Mouse (Mus musculus) MEL (cell line): ENCODE results near the gene Parp9. TPM values are rescaled to one million over a fixed set of nuclear protein-coding genes. Genes with fewer than 3 reads are reported as not detected.

ENCODE experiments used
- DNase-seq: peaks from one replicate; pipeline ENCODE4 v3.0.0; 2011; ENCODE audit warnings: low read depth, low spot score
- H3K27ac ChIP-seq: 2 replicates; pipeline ENCODE4 v1.5.1; 2012; ENCODE audit warnings: low read depth, mild to moderate bottlenecking, control low read depth, low read length, moderate library complexity; ENCODE audit not compliant: control insufficient read depth
- H3K27me3 ChIP-seq, 2 experiments: fragments of 150-350 bp in 1 of 2; sonication (generic) in 1 of 2; 2 replicates each; pipeline ENCODE4 v1.6.1; 2012; ENCODE audit warnings: low read length in 2 of 2, mild to moderate bottlenecking in 2 of 2, improper control_type of control experiment in 1 of 2, moderate library complexity in 1 of 2; ENCODE audit not compliant: insufficient read depth in 2 of 2, control insufficient read depth in 1 of 2
- H3K36me3 ChIP-seq, 2 experiments: 2 replicates each; pipeline ENCODE4 v1.6.1; 2012 to 2014; ENCODE audit warnings: low read length in 2 of 2, improper control_type of control experiment in 1 of 2, inconsistent platforms in 1 of 2, mild to moderate bottlenecking in 1 of 2; ENCODE audit not compliant: insufficient read depth in 2 of 2, control insufficient read depth in 1 of 2
- H3K4me1 ChIP-seq, 2 experiments: fragments of 150-350 bp in 1 of 2; sonication (generic) in 1 of 2; 2 replicates each; pipeline ENCODE4 v1.6.1; 2012; ENCODE audit warnings: low read length in 2 of 2, improper control_type of control experiment in 1 of 2, mild to moderate bottlenecking in 1 of 2; ENCODE audit not compliant: insufficient read depth in 2 of 2, control insufficient read depth in 1 of 2
- H3K4me3 ChIP-seq, 2 experiments: fragments of 150-350 bp in 1 of 2; sonication (generic) in 1 of 2; 2 replicates each; pipeline ENCODE4 v1.5.1; 2012; ENCODE audit warnings: low read depth in 2 of 2, low read length in 2 of 2, mild to moderate bottlenecking in 2 of 2, moderate library complexity in 2 of 2, control low read depth in 1 of 2, improper control_type of control experiment in 1 of 2; ENCODE audit not compliant: control insufficient read depth in 1 of 2, insufficient read depth in 1 of 2
- H3K79me2 ChIP-seq: 2 replicates; pipeline ENCODE4 v1.6.1; 2012; ENCODE audit warnings: mild to moderate bottlenecking, low read length, moderate library complexity; ENCODE audit not compliant: control insufficient read depth, poor library complexity, insufficient read depth
- H3K9ac ChIP-seq: 2 replicates; pipeline ENCODE4 v1.6.1; 2012; ENCODE audit warnings: low read depth, mild to moderate bottlenecking, control low read depth, low read length, moderate library complexity; ENCODE audit not compliant: control insufficient read depth, poor library complexity, severe bottlenecking
- H3K9me3 ChIP-seq: fragments of 150-350 bp; sonication (generic); replicated peaks from 2 replicates; pipeline ENCODE4 v1.6.1; 2012; ENCODE audit warnings: mild to moderate bottlenecking, low read length, improper control_type of control experiment, moderate library complexity; ENCODE audit not compliant: insufficient read depth
- BHLHE40 ChIP-seq: IDR thresholded peaks from 2 replicates; pipeline ENCODE4 v1.6.1; 2012; ENCODE audit warnings: low read depth, mild to moderate bottlenecking, inconsistent platforms, low read length, improper control_type of control experiment, borderline replicate concordance
- CHD1 ChIP-seq: IDR thresholded peaks from 2 replicates; pipeline ENCODE4 v1.6.1; 2012; ENCODE audit warnings: low read depth, mild to moderate bottlenecking, inconsistent platforms, low read length, improper control_type of control experiment
- CHD2 ChIP-seq: IDR thresholded peaks from 2 replicates; pipeline ENCODE4 v1.6.1; 2011; ENCODE audit warnings: low read length, improper control_type of control experiment
- E2F4 ChIP-seq: IDR thresholded peaks from 2 replicates; pipeline ENCODE4 v1.6.1; 2011; ENCODE audit warnings: low read depth, low read length, improper control_type of control experiment, borderline replicate concordance
- ELF1 ChIP-seq: IDR thresholded peaks from 2 replicates; pipeline ENCODE4 v1.6.1; 2014; ENCODE audit warnings: low read depth, mild to moderate bottlenecking, inconsistent platforms, low read length, improper control_type of control experiment, moderate library complexity
- EP300 ChIP-seq, 2 experiments: IDR thresholded peaks; 2 replicates each; pipeline ENCODE4 v1.6.1; 2011; ENCODE audit warnings: improper control_type of control experiment in 2 of 2, low read length in 2 of 2, low read depth in 1 of 2, mild to moderate bottlenecking in 1 of 2
- ETS1 ChIP-seq: IDR thresholded peaks from 2 replicates; pipeline ENCODE4 v1.6.1; 2012; ENCODE audit warnings: low read depth, mild to moderate bottlenecking, inconsistent platforms, low read length, improper control_type of control experiment, moderate library complexity
- GATA1 ChIP-seq: IDR thresholded peaks from 2 replicates; pipeline ENCODE4 v1.6.1; 2011; ENCODE audit warnings: low read depth, low read length, improper control_type of control experiment
- HCFC1 ChIP-seq: IDR thresholded peaks from 2 replicates; pipeline ENCODE4 v1.6.1; 2012; ENCODE audit warnings: low read depth, mild to moderate bottlenecking, inconsistent platforms, low read length, improper control_type of control experiment, moderate library complexity
- JUND ChIP-seq: IDR thresholded peaks from 2 replicates; pipeline ENCODE4 v1.6.1; 2011; ENCODE audit warnings: low read depth, mild to moderate bottlenecking, improper control_type of control experiment, low read length
- KAT2A ChIP-seq: conservative IDR thresholded peaks from 2 replicates; pipeline ENCODE4 v1.6.1; 2012; ENCODE audit warnings: low read depth, low read length, improper control_type of control experiment, inconsistent platforms
- MAFK ChIP-seq: IDR thresholded peaks from 2 replicates; pipeline ENCODE4 v1.6.1; 2011; ENCODE audit warnings: low read depth, mild to moderate bottlenecking, low read length, improper control_type of control experiment, borderline replicate concordance
- MAX ChIP-seq: IDR thresholded peaks from 2 replicates; pipeline ENCODE4 v1.6.1; 2011; ENCODE audit warnings: low read length, improper control_type of control experiment
- MAZ ChIP-seq: IDR thresholded peaks from 2 replicates; pipeline ENCODE4 v1.6.1; 2012; ENCODE audit warnings: low read depth, mild to moderate bottlenecking, inconsistent platforms, low read length, improper control_type of control experiment
- MEF2A ChIP-seq: IDR thresholded peaks from 2 replicates; pipeline ENCODE4 v1.6.1; 2014; ENCODE audit warnings: low read depth, mild to moderate bottlenecking, inconsistent platforms, low read length, improper control_type of control experiment; ENCODE audit not compliant: poor library complexity, insufficient replicate concordance, severe bottlenecking; ENCODE audit errors: extremely low read depth
- MXI1 ChIP-seq: IDR thresholded peaks from 2 replicates; pipeline ENCODE4 v1.6.1; 2011; ENCODE audit warnings: mild to moderate bottlenecking, low read depth, low read length, improper control_type of control experiment
- MYB ChIP-seq: IDR thresholded peaks from 2 replicates; pipeline ENCODE4 v1.6.1; 2011; ENCODE audit warnings: mild to moderate bottlenecking, low read depth, low read length, improper control_type of control experiment
- MYC ChIP-seq: IDR thresholded peaks from 2 replicates; pipeline ENCODE4 v1.6.1; 2011; ENCODE audit warnings: low read depth, mild to moderate bottlenecking, low read length, improper control_type of control experiment, moderate library complexity
- NELFE ChIP-seq: IDR thresholded peaks from 2 replicates; pipeline ENCODE4 v1.6.1; 2011; ENCODE audit warnings: low read depth, low read length, improper control_type of control experiment
- POLR2A ChIP-seq, 2 experiments: IDR thresholded peaks; 2 replicates each; pipeline ENCODE4 v1.6.1; 2011 to 2012; ENCODE audit warnings: low read length in 2 of 2, mild to moderate bottlenecking in 2 of 2, control low read depth in 1 of 2, improper control_type of control experiment in 1 of 2, low read depth in 1 of 2, moderate library complexity in 1 of 2; ENCODE audit not compliant: control insufficient read depth in 1 of 2, insufficient read depth in 1 of 2, poor library complexity in 1 of 2
- POLR2AphosphoS5 ChIP-seq: IDR thresholded peaks from 2 replicates; pipeline ENCODE4 v1.6.1; 2012; ENCODE audit warnings: low read depth, borderline replicate concordance, mild to moderate bottlenecking, inconsistent platforms, low read length, moderate library complexity, mixed read lengths
- SIN3A ChIP-seq: IDR thresholded peaks from 2 replicates; pipeline ENCODE4 v1.6.1; 2012; ENCODE audit warnings: low read length, improper control_type of control experiment, inconsistent platforms
- SMC3 ChIP-seq: IDR thresholded peaks from 2 replicates; pipeline ENCODE4 v1.6.1; 2011; ENCODE audit warnings: low read depth, low read length, improper control_type of control experiment
- TBP ChIP-seq: IDR thresholded peaks from 2 replicates; pipeline ENCODE4 v1.8.0; 2011; ENCODE audit warnings: low read depth, low read length, improper control_type of control experiment
- TCF12 ChIP-seq: IDR thresholded peaks from 2 replicates; pipeline ENCODE4 v1.6.1; 2014; ENCODE audit warnings: low read depth, mild to moderate bottlenecking, inconsistent platforms, low read length, improper control_type of control experiment, moderate library complexity
- UBTF ChIP-seq: IDR thresholded peaks from 2 replicates; pipeline ENCODE4 v1.6.1; 2012; ENCODE audit warnings: low read depth, mild to moderate bottlenecking, inconsistent platforms, low read length, improper control_type of control experiment, moderate library complexity, borderline replicate concordance; ENCODE audit not compliant: insufficient read depth
- USF2 ChIP-seq, 2 experiments: IDR thresholded peaks; 2 replicates each; pipeline ENCODE4 v1.6.1; 2011 to 2012; ENCODE audit warnings: improper control_type of control experiment in 2 of 2, low read length in 2 of 2, borderline replicate concordance in 1 of 2, inconsistent platforms in 1 of 2, low read depth in 1 of 2, mild to moderate bottlenecking in 1 of 2; ENCODE audit not compliant: insufficient read depth in 1 of 2
- ZMIZ1 ChIP-seq: IDR thresholded peaks from 2 replicates; pipeline ENCODE4 v1.6.1; 2012; ENCODE audit warnings: low read depth, mild to moderate bottlenecking, inconsistent platforms, low read length, improper control_type of control experiment, moderate library complexity
- polyA plus RNA-seq, 2 experiments: library from polyadenylated mRNA; stranded (reverse) in 1 of 2; unstranded in 1 of 2; fragments of >175 nt in 1 of 2; fragments of >200 nt in 1 of 2; gene quantifications; 2 replicates each; pipeline versions ENCODE4 v1.2.1 to v1.2.4; 2012; ENCODE audit warnings: low replicate concordance in 2 of 2, low read depth in 1 of 2; ENCODE audit not compliant: insufficient read length in 2 of 2, insufficient read depth in 1 of 2, missing spikeins in 1 of 2
- total RNA-seq: library from RNA; depleted of rRNA; stranded (reverse); fragments of 300-350 nt; gene quantifications from 2 replicates; pipeline ENCODE4 v1.2.3, GENCODE M21; 2012

Gene Parp9
- total and polyA plus RNA-seq, 3 experiments, result 3.4 to 5.3 TPM; not detected in 1

GRCm38 (mm10) chr16:35939261-35939660 is 991 bp downstream of the Parp9 start:
- peaks cover 0 to 4% of the 10 kb centered on the region in 2 experiments; a peak in 1 of 4 replicates for H3K36me3 ChIP-seq
- peaks cover 0 to 8% of the 10 kb centered on the region in 2 experiments; a peak in 2 of 4 replicates for H3K4me1 ChIP-seq
- peaks cover 7% of the 10 kb centered on the region; the same call in 1 of the 2 replicates for H3K79me2 ChIP-seq
- peak overlapping the region; percentile 53 for H3K27ac ChIP-seq
- H3K4me3 ChIP-seq, result peak overlapping the region; percentile 97 to 99
- no peaks in the 10 kb centered on the region for H3K9me3 ChIP-seq
- TF ChIP-seq CHD2 (peak; percentile 41; the same call in 1 of the 2 replicates), JUND (no peak), KAT2A (0 out of 2 replicates have a peak, but pooled peaks have one; percentile 22), MYB (no peak), MYC (no peak), MAZ (0 out of 2 replicates have a peak, but pooled peaks have one; percentile 47), GATA1 (no peak), BHLHE40 (0 out of 2 replicates have a peak, but pooled peaks have one; percentile 11), E2F4 (no peak), SIN3A (no peak; the same call in 1 of the 2 replicates), ETS1 (no peak), EP300 (IDR thresholded peaks at IDR 0.05; ENCODE audit: low read depth in 1 of 2, low read length in 2 of 2) (0 out of 4 replicates have a peak, but pooled peaks of 1 of the 2 experiments have one; percentile 8), MAFK (no peak), USF2 (IDR thresholded peaks at IDR 0.05; ENCODE audit: borderline replicate concordance in 1 of 2, insufficient read depth in 1 of 2, low read depth in 1 of 2, low read length in 2 of 2) (no peak), HCFC1 (no peak)
- TF ChIP-seq, all 39 proteins: peak for 5
- Histone ChIP-seq H3K9ac (peak overlapping the region; percentile 92), H3K27me3 (no peaks in the 10 kb centered on the region)
- DNase-seq, result no peak

GRCm38 (mm10) chr16:35939690-35940089 is 1.4 kb downstream of the Parp9 start:
- Histone ChIP-seq H3K27me3 (no peaks in the 10 kb centered on the region), H3K9me3 (no peaks in the 10 kb centered on the region), H3K79me2 (peaks cover 7% of the 10 kb centered on the region; the same call in 1 of the 2 replicates), H3K27ac (peak overlapping the region; percentile 53), H3K9ac (peak overlapping the region; percentile 92), H3K4me3 (peak overlapping the region; percentile 97 to 99), H3K36me3 (peaks cover 0 to 4% of the 10 kb centered on the region in 2 experiments; a peak in 1 of 4 replicates), H3K4me1 (peaks cover 0 to 8% of the 10 kb centered on the region in 2 experiments; a peak in 2 of 4 replicates)
- DNase-seq, result peak; percentile 98
- TF ChIP-seq CHD2, result no peak
- TF ChIP-seq MAX, result peak; percentile 78
- TF ChIP-seq MAZ, result peak; percentile 10; the same call in 1 of the 2 replicates
- TF ChIP-seq ELF1, result peak; percentile 57
- TF ChIP-seq SMC3, result peak; percentile 51
- peak; percentile 71; the same call in 1 of the 2 replicates for TF ChIP-seq HCFC1
- peak; percentile 71; the same call in 1 of the 2 replicates for TF ChIP-seq BHLHE40
- TF ChIP-seq ZMIZ1, result peak; percentile 91
- no peak for TF ChIP-seq UBTF
- TF ChIP-seq GATA1, result no peak
- peak; percentile 73 for TF ChIP-seq MYC
- TF ChIP-seq KAT2A, result no peak; the same call in 1 of the 2 replicates
- TF ChIP-seq POLR2AphosphoS5, result peak; percentile 83; the same call in 1 of the 2 replicates
- no peak for TF ChIP-seq CHD1
- TF ChIP-seq MXI1, result peak; percentile 76
- peak in 1 of 2 experiments; percentile 56; a peak in 1 of 4 replicates for TF ChIP-seq USF2 (IDR thresholded peaks at IDR 0.05; ENCODE audit: borderline replicate concordance in 1 of 2, insufficient read depth in 1 of 2, low read depth in 1 of 2, low read length in 2 of 2)
- peak; percentile 43 to 97; a peak in 2 of 4 replicates for TF ChIP-seq POLR2A (IDR thresholded peaks at IDR 0.05; ENCODE audit: control insufficient read depth in 1 of 2, insufficient read depth in 1 of 2, low read depth in 1 of 2, low read length in 2 of 2, poor library complexity in 1 of 2)
- peak; percentile 50; the same call in 1 of the 2 replicates for TF ChIP-seq TCF12
- TF ChIP-seq ETS1, result peak; percentile 51; the same call in 1 of the 2 replicates
- TF ChIP-seq NELFE, result peak; percentile 71
- peak; percentile 98 for TF ChIP-seq TBP
- TF ChIP-seq JUND, result no peak
- no peak for TF ChIP-seq MEF2A
